Mouse (Mus musculus): Measurements from ENCODE around the gene Atg4c. TPM values are rescaled to one million over a fixed set of nuclear protein-coding genes. Genes with fewer than 3 reads are reported as not detected.

The Atg4c gene
- polyA plus RNA-seq, 1 experiment from 2014 or later, result 20.8 TPM

DNA sequence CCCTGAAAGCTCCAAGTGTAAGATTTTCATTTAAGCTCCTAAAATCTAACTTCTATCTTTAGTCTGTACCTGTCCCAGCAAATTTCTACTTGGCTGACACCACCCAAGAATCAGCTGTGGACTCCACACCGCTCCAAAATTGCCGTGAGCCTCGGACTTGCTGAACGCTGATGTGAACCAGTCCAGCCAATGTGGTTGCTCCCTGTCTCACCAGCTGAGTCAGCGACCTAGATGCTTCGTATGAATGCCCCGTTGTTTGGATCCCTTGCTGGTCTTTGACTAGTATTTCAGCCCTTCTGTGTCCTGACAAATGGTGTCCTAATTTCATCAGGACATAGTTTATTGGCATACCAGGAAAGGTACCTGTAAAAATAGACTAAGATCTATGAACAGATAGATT is 19.5 kb upstream of the Atg4c start:
- Histone ChIP-seq H3K4me2 (no peak overlapping the region), H3K36me3 (no peaks in the 10 kb centered on the region), H3K27ac (no peak overlapping the region), H3K4me1 (replicated peaks) (no peaks in the 10 kb centered on the region; the same call in 1 of the 2 replicates), H3K9ac (replicated peaks) (no peak overlapping the region), H3K4me3 (replicated peaks) (no peak overlapping the region), H3K27me3 (no peaks in the 10 kb centered on the region), H3K9me3 (no peaks in the 10 kb centered on the region)
- WGBS, result 87% methylated on average over 7 of the region's 7 CpGs
- no peak for ATAC-seq (ENCODE audit: insufficient number of reproducible peaks, insufficient read depth, low FRiP score, low TSS enrichment, low read depth)

DNA sequence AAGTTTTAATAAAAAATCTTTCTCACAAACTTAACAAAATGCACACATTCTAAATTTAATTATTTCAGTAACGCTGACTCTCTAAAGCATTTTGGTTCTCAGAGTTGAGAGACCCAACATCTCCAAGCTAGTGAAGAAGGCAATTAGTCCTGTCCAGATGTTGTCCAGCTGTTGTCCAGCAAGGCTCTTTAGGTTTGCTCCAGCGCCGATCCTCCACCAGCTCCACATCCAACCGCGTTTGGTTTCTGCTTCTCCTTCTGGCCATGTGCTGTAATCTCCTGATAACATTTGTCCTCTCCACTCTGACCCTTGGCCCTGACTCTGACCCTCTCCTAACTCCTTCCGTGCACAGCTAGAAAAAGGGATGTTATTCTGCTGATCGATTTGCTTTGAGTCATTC is 16.9 kb upstream of the Atg4c start:
- ATAC-seq (ENCODE audit: insufficient number of reproducible peaks, insufficient read depth, low FRiP score, low TSS enrichment, low read depth), result no peak
- H3K27me3 ChIP-seq, result no peaks in the 10 kb centered on the region
- 53% methylated on average over 7 of the region's 7 CpGs for WGBS
- no peak overlapping the region for H3K27ac ChIP-seq
- H3K36me3 ChIP-seq, result no peaks in the 10 kb centered on the region
- H3K4me1 ChIP-seq (replicated peaks), result peaks cover 6% of the 10 kb centered on the region
- H3K9me3 ChIP-seq, result no peaks in the 10 kb centered on the region
- no peak overlapping the region for H3K4me3 ChIP-seq (replicated peaks)
- no peak overlapping the region for H3K4me2 ChIP-seq
- no peak overlapping the region for H3K9ac ChIP-seq (replicated peaks)

DNA sequence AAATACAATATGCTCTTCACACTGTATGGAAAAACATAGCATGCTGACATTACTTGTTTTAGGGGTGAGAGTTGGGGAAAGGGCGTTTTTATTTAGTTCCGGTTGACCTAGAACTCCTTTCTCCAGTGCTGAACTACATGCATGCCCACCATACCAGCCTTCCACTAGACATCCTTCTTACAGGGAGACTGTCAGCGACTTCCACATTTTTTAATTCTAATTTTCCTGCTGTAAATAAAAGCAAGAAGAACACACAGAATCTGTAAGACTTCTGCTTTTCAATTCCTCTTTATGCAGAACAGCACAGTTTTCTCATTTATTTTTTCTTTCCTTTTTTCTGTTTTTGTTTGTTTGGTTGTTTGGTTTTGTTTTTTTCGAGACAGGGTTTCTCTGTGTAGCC is 16.5 kb upstream of the Atg4c start:
- no peak for ATAC-seq (ENCODE audit: insufficient number of reproducible peaks, insufficient read depth, low FRiP score, low TSS enrichment, low read depth)
- H3K27me3 ChIP-seq, result no peaks in the 10 kb centered on the region
- H3K4me2 ChIP-seq, result no peak overlapping the region
- H3K9me3 ChIP-seq, result no peaks in the 10 kb centered on the region
- H3K9ac ChIP-seq (replicated peaks), result no peak overlapping the region
- 92% methylated on average over 4 of the region's 4 CpGs for WGBS
- no peak overlapping the region for H3K4me3 ChIP-seq (replicated peaks)
- no peak overlapping the region for H3K27ac ChIP-seq
- no peaks in the 10 kb centered on the region for H3K36me3 ChIP-seq
- peaks cover 6% of the 10 kb centered on the region for H3K4me1 ChIP-seq (replicated peaks)

DNA sequence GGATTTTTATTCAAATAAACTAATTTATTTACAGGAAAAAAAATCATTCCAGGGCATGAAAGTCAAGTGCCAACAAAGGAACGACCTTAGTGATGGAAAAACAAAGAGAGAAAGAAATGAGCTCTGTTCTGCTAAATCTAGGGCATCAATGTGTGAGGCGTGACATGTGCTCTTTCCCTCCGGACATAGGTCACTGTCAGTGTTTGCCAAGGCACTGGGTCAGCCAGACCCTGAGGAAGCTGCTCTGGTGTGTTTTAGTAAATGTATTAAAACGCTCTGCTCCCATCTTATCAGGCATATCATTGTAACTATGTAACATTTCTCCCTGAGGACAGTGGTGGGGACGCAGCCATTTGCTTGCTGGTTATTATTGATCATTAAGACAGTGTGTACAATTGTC is 14.9 kb upstream of the Atg4c start:
- no peaks in the 10 kb centered on the region for H3K36me3 ChIP-seq
- H3K27me3 ChIP-seq, result no peaks in the 10 kb centered on the region
- H3K4me3 ChIP-seq (replicated peaks), result no peak overlapping the region
- 84% methylated on average over 5 of the region's 5 CpGs for WGBS
- no peak for ATAC-seq (ENCODE audit: insufficient number of reproducible peaks, insufficient read depth, low FRiP score, low TSS enrichment, low read depth)
- peaks cover 6% of the 10 kb centered on the region for H3K4me1 ChIP-seq (replicated peaks)
- H3K9ac ChIP-seq (replicated peaks), result no peak overlapping the region
- no peak overlapping the region for H3K27ac ChIP-seq
- H3K4me2 ChIP-seq, result no peak overlapping the region
- no peaks in the 10 kb centered on the region for H3K9me3 ChIP-seq

DNA sequence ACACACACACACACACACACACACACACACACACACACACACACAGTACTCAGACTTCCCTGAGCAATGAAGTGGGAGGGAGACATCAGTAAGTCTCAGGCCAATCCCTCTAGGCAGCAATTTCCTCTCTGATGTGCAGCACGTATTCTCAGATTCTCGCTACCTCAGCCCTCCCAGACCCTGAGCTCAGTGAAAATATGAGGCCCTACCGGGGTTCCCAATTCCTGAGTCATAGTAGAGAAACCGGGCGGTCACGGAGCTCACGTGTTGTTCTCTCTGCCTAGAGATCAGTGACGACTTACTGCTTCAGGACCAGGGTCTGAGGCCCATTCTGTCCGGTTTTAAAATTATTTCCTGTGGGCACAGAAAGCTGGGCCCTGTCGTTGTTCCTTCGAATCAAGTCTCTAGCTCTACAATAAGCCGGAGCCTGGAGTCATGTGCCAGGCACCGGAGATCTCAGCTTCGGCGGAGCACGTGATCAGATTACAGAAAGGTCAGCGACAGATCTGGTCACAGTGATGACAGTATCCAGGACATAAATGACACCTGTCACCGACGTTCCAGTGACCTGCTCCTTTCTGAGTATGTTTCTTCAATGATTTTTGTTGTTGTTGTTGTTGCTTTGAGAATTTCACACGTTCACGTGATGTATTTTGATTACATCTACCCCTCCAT is 14.2 kb upstream of the Atg4c start:
- no peak overlapping the region for H3K4me3 ChIP-seq (replicated peaks)
- no peaks in the 10 kb centered on the region for H3K36me3 ChIP-seq

DNA sequence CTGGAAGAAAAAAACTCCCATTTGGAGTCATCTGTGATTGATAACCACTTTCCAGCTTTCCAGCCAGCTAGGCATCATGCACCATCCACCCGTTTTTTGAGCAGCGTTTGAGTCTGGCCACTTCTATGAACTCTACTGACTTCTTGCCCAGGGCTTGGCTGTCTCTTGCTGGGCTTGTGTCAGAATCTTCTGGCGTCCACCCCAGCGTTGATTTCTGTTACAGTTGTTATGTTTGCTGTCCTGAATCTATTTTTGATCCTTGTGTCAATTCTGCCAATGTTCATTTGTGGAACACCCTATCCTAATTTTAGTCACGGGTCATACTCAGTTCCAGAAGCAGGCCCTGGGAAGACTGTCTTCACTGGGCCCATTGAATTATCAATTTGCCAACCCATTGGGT is 12.8 kb upstream of the Atg4c start:
- no peaks in the 10 kb centered on the region for H3K27me3 ChIP-seq
- H3K9ac ChIP-seq (replicated peaks), result no peak overlapping the region
- peaks cover 6% of the 10 kb centered on the region for H3K4me1 ChIP-seq (replicated peaks)
- H3K4me2 ChIP-seq, result no peak overlapping the region
- no peaks in the 10 kb centered on the region for H3K9me3 ChIP-seq
- H3K36me3 ChIP-seq, result no peaks in the 10 kb centered on the region
- no peak for ATAC-seq (ENCODE audit: insufficient number of reproducible peaks, insufficient read depth, low FRiP score, low TSS enrichment, low read depth)
- no peak overlapping the region for H3K27ac ChIP-seq
- no peak overlapping the region for H3K4me3 ChIP-seq (replicated peaks)
- 69% methylated on average over 5 of the region's 5 CpGs for WGBS

More for the DNA sequence above, 14.2 kb upstream of the Atg4c start:
- 58% methylated on average over 21 of the region's 21 CpGs for WGBS
- Histone ChIP-seq H3K4me2 (no peak overlapping the region), H3K9ac (replicated peaks) (no peak overlapping the region), H3K4me1 (replicated peaks) (peaks cover 6% of the 10 kb centered on the region), H3K9me3 (no peaks in the 10 kb centered on the region), H3K27me3 (no peaks in the 10 kb centered on the region), H3K27ac (no peak overlapping the region)
- no peak for ATAC-seq (ENCODE audit: insufficient number of reproducible peaks, insufficient read depth, low FRiP score, low TSS enrichment, low read depth)

DNA sequence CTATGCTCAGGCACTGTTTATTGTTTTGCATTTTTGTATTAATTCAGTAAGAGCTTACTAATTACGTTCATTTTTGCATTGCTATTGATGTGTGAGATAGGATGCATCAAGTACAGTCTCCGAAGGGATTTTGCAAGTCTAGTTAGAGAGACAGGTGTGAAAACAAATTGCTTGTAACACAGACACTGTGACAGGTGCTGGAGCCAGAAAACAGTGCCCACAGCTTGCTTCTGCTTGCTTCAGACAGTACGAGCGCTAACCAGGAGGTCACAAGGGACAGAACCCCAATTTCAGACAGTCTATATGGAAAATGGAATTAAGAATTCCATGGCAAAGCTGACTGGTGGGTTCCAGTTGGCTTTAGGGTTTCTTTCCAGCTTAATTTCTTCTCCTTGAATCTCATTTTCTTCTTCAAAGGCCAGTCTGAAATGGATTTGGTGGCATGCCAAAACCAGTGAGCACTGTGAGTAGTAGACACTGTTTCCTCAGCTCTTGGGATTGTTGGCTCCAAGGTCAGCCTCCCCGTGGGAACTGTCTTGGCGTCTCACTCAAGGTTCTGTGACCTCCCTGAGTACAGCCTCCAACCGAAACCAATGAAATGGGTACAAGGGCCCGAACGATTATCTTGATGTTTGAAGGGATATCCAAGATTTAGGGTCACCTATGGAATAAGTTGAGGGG is 11.9 kb upstream of the Atg4c start:
- Histone ChIP-seq H3K27me3 (no peaks in the 10 kb centered on the region), H3K4me1 (replicated peaks) (peaks cover 6% of the 10 kb centered on the region), H3K4me3 (replicated peaks) (no peak overlapping the region), H3K36me3 (no peaks in the 10 kb centered on the region), H3K9me3 (no peaks in the 10 kb centered on the region), H3K4me2 (no peak overlapping the region), H3K27ac (no peak overlapping the region), H3K9ac (replicated peaks) (no peak overlapping the region)
- ATAC-seq (ENCODE audit: insufficient number of reproducible peaks, insufficient read depth, low FRiP score, low TSS enrichment, low read depth), result no peak
- WGBS, result 74% methylated on average over 9 of the region's 9 CpGs

DNA sequence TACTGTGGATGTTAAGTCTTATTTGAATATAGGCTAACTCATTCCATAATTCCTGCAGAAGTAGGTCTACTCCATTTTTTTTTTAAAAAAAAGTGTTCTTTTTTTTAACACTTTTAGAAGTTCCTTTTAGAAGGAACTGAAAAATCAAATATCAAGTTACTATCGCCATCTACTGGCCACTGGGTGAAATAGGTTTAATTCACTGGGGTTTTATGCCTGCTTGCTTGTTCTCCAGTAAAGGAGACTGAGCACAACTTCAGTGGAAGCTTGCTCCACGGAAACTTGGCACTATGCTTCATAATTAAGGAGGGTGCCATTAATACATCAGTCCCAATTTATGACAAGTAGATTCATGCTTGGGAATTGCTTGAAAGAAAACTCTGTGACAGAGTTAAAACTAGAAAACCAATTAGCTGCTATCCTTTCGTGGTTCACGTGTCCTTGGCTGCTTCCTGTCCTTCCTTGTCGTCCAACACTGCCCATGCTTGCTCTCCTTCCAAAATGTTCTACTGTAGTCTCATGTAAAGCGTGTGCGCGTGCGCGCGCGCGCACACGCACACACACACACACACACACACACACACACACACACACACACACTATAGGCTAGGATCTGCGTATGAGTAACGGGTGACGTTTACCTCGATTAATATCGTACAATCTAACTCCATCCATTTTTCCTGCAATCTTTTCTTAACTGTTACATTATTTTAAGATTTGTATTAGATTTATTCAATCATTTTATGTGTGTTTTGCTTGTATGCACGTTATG is 10.9 kb upstream of the Atg4c start:
- Histone ChIP-seq H3K4me2 (no peak overlapping the region), H3K27me3 (no peaks in the 10 kb centered on the region), H3K9me3 (no peaks in the 10 kb centered on the region), H3K36me3 (no peaks in the 10 kb centered on the region), H3K9ac (replicated peaks) (no peak overlapping the region), H3K27ac (no peak overlapping the region), H3K4me3 (replicated peaks) (no peak overlapping the region), H3K4me1 (replicated peaks) (peaks cover 6% of the 10 kb centered on the region)
- ATAC-seq (ENCODE audit: insufficient number of reproducible peaks, insufficient read depth, low FRiP score, low TSS enrichment, low read depth), result no peak
- WGBS, result 80% methylated on average over 20 of the region's 20 CpGs

DNA sequence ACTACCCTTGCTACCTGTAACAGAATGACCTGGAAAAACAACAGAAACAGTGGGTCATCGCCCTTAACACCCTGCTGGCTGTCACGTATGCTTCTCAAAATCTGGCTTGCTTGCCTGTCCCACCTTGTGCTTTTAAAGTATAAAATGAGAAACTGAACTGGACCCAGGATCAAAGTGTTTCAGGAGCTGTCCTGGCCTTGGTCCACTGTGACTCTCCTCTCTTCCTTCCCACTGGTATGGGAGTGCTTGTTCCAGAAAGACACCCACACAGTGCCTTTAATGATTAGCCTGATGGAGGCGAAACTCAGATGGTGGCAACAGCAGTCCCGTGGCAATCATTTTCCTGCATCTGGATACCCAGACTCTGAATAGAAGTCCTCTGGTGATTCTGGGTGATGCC is 9.1 kb upstream of the Atg4c start:
- Histone ChIP-seq H3K36me3 (no peaks in the 10 kb centered on the region), H3K4me2 (no peak overlapping the region), H3K27me3 (no peaks in the 10 kb centered on the region), H3K9me3 (no peaks in the 10 kb centered on the region), H3K4me3 (replicated peaks) (no peak overlapping the region), H3K9ac (replicated peaks) (no peak overlapping the region), H3K4me1 (replicated peaks) (peaks cover 6% of the 10 kb centered on the region; the same call in 1 of the 2 replicates), H3K27ac (no peak overlapping the region)
- WGBS, result 72% methylated on average over 4 of the region's 4 CpGs
- ATAC-seq (ENCODE audit: insufficient number of reproducible peaks, insufficient read depth, low FRiP score, low TSS enrichment, low read depth), result no peak

DNA sequence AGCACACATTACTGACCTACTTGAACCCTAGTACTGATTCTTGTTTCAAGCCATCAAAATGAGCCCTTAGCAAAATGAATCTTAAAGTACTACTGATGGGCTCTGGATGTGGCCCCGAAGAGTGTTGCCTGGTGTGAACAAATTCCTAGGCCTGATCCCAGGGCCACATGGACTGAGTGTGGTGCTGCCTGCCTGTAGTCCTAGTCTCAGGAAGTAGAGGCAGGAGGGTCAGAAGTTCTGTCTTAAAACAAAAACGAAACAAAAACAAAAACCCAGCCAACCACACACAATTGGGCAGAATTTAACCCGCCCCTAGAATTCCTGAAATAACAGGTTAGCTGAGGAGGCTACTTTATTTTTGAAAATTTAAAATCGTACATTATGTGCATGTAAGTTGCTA is 8.4 kb upstream of the Atg4c start:
- no peak for ATAC-seq (ENCODE audit: insufficient number of reproducible peaks, insufficient read depth, low FRiP score, low TSS enrichment, low read depth)
- no peak overlapping the region for H3K4me3 ChIP-seq (replicated peaks)
- peaks cover 2% of the 10 kb centered on the region; the same call in 1 of the 2 replicates for H3K4me1 ChIP-seq (replicated peaks)
- H3K36me3 ChIP-seq, result no peaks in the 10 kb centered on the region
- H3K4me2 ChIP-seq, result no peak overlapping the region
- WGBS, result 69% methylated on average over 4 of the region's 4 CpGs
- 0 out of 2 replicates have a peak, but pooled peaks cover 4% of the 10 kb centered on the region for H3K9me3 ChIP-seq
- H3K27me3 ChIP-seq, result no peaks in the 10 kb centered on the region
- H3K9ac ChIP-seq (replicated peaks), result no peak overlapping the region
- no peak overlapping the region for H3K27ac ChIP-seq

DNA sequence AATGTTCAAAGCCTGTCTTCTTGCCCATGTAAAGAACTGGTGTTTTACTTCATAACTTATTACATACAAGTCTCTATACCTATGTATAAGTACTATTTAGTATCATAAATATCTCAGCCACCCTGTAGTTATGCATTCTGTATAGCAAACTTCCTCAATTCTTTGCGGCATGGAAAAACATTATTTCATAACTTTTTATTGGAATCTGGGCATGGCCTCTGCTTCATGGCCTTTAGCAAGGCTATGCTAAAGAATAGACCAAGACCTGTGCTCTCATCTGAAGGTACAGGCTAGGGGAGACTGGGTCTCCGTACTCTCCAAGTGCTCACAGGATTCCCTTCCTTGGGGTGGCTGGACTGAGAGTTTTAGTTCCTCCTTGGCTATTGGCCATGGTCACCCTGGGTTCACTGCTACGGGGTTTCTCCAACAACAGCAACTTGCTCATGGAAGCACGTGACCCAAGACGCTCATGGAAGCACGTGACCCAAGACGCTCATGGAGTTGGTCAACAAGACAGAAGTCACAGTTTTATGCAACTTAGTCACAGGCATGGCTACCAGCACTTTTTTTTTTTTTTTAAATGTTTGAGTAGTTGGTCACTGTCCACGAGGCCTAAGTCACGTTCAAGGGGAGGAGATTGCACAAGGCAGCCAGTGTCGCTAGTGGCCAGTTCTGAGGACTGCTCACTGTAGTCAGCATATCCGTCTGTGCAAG is 7.2 kb upstream of the Atg4c start:
- no peak for ATAC-seq (ENCODE audit: insufficient number of reproducible peaks, insufficient read depth, low FRiP score, low TSS enrichment, low read depth)
- Histone ChIP-seq H3K4me1 (replicated peaks) (no peaks in the 10 kb centered on the region), H3K9ac (replicated peaks) (no peak overlapping the region), H3K4me2 (no peak overlapping the region), H3K27me3 (no peaks in the 10 kb centered on the region), H3K36me3 (no peaks in the 10 kb centered on the region), H3K9me3 (0 out of 2 replicates have a peak, but pooled peaks cover 4% of the 10 kb centered on the region), H3K4me3 (replicated peaks) (no peak overlapping the region), H3K27ac (no peak overlapping the region)
- WGBS, result 91% methylated on average over 11 of the region's 11 CpGs
